Mouse (Mus musculus) thymus, postnatal 14 days (tissue): ENCODE results near the gene Ror2.

ENCODE experiments used
- DNase-seq: peaks from one replicate; pipeline ENCODE4 v3.0.0; 2021

The Ror2 gene

DNA sequence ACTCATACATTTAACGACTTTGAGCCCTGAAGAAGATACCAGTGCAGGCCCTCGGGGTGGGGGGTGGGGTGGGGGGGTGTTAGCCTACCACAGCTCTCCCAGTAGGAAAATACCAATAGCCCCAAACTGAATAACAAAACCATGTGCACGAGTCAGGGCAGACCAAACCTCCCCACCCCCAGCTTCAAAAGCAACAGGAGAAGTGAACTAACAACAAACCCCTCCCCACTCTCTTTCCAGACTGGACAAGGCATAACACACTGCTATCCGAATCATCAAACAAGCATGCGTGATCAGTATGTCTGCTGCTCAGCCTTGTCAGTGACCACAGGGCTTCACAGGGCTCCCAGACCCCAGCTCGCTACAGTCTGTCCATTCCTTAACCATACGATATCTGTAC lies 94.3 kb downstream of the Ror2 start:
- DNase-seq = no peak

DNA sequence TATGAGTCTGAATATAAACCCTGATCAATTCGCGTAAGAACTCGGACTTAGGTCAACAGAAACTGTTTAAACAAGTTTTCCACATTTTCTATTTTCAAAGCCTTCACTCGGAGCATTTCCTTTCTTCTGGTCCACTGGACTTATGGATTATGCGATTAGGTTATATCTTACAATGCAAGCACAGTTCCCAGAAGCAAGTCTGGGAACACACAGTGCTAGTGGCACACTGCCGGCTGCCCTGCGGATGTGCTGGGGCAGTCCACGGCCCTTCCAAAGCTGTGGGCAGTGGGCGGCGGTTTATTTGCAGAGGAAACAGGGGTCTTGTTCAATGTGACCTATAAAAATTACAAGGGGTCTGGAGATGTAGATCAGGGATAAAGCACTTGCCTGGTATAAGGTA lies 97.0 kb downstream of the Ror2 start:
- no peak for DNase-seq

- DNase-seq = no peak
Measured at GRCm38 (mm10) chr13:53184858-53185257, 101.1 kb downstream of the Ror2 start.

- DNase-seq = no peak
Measured at GRCm38 (mm10) chr13:53184149-53184548, 101.8 kb downstream of the Ror2 start.

DNA sequence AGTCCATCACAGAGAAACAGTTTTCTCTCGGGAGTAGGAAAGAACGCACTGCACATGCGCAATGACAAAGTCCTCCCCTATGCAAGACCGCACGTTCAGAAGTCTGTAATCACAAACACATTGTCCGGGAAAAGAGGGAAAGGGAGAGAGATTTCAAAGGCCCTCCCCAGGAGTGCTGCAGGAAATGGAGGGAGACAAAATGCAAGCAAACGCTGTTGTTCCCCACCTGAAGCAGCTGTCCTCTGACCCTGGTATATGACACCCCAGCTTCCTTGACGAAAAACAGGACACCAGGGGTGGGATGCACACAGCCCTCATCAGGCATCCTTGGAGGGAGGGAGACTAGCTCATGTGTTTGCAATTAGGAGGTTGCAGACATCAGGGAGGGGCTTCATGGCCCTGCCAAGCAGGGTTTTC lies 102.8 kb downstream of the Ror2 start:
- DNase-seq = no peak

DNA sequence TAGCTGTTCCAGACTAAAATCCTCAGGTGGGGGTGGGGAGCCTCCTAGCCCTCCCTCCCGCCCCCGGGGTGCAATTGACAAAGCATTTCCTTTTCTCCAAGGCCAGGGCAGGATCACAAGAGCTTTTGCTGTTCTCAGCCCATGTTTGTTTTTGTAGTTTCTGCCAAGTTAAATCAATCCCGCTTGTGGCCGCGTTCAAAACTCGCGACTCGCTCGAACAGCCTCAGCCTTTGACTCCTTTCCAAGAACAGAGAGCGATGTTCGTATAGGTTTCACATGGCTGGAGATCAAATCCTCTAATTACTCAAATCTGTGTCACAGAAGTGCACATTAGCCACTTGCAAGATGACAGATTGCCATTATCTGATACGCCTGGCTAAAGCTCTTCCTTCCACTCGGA lies 107.3 kb downstream of the Ror2 start:
- DNase-seq = no peak

GRCm38 (mm10) chr13:53178171-53178570 lies 107.8 kb downstream of the Ror2 start:
- DNase-seq = no peak

DNA sequence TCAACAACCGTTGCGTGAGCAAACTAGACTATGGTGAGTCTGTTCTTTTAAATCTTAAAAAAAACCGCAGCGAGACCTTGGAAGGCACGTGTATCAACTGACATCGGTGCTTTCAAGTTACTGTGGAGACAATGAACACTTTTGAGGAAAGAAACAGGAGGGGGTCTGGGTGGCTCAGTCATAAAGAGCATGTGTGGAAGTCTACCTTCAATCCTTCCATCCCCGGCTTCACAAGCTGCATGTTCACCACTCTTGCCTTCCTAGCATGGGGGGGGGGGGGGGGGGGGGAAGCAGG lies 108.6 kb downstream of the Ror2 start:
- no peak for DNase-seq

- no peak for DNase-seq
Measured at GRCm38 (mm10) chr13:53176695-53177423, 109.1 kb downstream of the Ror2 start.

GRCm38 (mm10) chr13:53175041-53175440 lies 110.9 kb downstream of the Ror2 start:
- DNase-seq = no peak

- no peak for DNase-seq
Measured at GRCm38 (mm10) chr13:53163671-53164070, 122.3 kb downstream of the Ror2 start.

- DNase-seq = no peak
Measured at GRCm38 (mm10) chr13:53163060-53163459, 122.9 kb downstream of the Ror2 start.

DNA sequence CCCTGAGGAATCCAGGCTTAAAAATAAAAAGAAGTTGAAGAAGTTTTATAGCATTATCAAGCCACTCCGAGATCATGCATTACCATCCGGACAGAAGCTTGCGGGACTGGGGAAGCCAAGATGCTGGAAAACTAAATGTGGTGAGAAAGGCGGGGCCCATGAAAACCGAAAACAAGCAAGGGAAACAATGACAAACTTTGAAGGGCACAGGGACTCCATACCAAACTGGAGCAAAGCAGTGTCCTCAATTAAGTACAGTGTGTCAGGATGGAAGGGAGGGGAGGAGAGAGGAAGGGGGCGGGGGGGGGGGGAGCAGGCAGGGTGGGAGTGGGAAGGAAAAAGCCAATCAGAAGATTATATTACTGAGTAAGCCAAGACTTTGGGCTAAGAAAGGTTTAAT lies 126.4 kb downstream of the Ror2 start:
- no peak for DNase-seq

DNA sequence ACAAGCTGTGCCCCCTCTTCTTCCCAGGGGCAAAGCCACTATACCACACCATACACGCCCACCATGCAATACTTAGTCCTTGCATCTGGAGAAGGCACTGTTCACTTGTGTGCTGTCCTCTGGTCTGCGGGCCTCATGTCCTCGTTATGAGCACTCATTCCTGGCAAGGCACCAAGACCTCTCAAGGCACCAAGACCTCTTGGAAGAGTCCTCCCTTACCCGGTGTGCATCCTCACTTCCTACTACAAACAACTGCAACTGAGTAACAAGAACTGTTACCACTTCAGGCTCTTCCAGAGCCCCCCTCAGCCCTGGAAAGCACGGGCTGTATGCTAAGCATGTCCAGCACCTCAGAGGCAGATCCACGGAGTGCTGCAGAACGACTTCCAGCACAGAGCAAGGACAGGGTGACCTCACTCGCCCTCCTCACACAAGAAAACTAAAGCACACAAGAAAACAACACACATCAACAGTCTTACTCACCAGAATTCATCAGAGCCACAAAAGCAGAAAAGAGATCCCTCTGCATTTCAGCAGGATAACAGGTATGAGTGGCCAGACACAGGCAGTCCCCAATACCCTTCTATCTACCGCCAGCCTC lies 127.4 kb downstream of the Ror2 start:
- no peak for DNase-seq

DNA sequence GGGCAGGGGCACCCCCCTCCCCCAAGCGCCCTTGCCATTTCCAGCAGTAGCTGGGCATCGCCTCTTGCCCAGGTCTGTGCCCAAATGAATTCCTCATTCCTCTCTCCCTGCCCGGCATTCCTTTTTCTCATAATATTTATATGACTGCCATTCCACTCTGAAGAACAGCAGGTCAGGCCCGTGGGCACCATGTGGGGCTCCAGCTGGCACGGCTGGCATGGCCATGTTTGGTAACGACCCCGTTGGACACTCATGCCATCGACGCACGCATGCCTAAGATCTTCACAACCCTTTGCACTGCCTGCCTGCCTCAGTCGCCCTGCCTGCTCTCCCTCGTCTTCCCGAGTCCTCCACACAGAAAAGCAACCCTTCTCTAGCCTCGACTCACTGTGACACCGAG lies 129.0 kb downstream of the Ror2 start:
- no peak for DNase-seq

DNA sequence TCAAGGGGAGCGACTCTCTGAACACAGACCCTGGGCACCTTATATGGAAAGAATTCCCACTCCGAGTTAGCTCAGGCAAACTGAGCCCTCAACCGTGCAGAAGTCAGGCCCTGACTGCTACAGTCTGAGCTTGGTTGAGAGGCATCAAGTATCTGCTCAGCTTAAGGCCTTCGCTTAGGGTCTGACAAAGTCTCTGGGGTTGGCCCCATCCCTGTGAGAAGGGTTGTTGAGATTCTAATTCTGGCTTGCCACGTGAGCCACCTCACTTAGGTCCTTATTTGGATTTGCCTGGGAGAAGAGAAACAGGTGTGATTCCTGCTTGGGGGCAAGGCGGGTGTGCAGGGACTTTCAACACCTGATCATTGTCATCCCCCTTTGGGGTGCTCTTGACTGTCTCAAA lies 129.6 kb downstream of the Ror2 start:
- no peak for DNase-seq

- no peak for DNase-seq
Measured at GRCm38 (mm10) chr13:53145511-53145910, 140.4 kb downstream of the Ror2 start.

- no peak for DNase-seq
Measured at GRCm38 (mm10) chr13:53143076-53143475, 142.8 kb downstream of the Ror2 start.

DNA sequence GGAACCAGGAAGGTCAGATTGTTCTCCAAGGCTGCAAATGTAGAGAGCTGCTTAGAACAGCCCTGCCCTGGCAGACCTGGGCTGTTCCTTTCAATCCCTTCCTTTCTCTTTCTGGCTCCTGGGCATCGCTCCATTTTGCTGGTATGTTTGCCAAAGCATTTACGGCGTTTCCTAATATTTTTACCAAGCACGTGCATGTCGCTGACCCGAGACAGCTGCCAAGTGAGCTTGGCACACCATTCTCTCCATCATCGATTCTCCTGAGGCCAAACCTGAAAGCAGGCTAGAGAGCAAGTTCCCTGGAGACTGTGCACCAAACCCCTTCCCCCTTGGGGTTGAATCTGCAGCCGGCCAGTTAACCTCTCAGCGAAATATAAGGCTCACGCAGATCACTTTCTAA lies 143.7 kb downstream of the Ror2 start:
- DNase-seq = no peak

DNA sequence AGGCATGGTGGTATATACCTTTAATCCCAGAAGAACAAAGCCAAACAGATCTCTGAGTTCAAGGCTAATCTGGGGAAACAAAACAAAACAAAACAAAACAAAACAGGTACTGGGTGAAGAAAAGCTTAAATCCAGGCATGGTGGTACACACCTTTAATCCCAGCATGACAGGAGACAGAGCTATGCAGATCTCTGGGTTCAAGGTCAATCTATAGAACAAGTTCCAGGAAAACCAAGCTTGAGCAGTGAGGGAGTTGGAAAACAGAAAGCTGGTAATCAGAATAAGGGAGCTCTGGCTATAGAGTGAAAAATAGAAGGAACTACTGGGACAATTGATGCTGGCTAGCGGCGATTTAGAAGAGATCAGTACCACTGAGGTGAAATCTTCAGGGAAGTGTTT lies 145.6 kb downstream of the Ror2 start:
- no peak for DNase-seq

DNA sequence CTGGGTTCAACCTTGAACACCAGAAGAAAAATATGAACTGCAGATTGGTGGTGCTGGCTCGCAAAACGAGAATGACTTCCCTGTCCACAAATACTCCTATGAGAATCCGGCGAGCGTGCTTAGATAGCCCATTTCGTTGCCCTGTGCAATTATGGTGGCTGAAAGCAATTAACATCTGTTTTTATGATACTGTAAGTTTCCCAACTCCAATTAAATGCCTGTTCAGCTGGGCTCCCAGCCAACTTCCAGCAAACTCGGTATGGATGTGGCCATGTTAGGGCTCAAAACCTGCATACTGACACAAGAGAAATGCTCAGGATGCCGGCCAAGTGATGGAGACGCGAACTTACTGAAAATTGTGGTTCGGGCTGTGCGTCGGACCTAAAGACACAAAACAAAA lies 155.4 kb downstream of the Ror2 start:
- no peak for DNase-seq

DNA sequence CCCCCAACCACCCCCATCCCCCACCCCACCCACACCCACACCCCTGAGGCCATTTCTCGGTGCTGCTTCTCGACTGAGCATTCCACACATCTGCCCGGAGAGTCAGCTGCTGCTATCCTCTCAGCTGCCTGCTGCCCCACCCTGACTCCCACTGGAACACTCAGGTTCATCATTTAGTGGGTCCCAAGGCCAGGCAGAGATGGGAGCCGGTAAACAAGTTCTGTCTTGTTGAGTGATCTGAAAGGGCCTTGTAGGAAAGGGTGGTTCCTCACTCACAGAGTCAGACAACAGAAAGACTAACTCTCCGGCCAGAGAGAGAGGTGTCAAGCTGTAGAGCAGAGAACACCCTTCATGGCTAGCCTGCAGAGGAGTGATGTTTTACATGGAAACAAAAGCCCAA lies 155.9 kb downstream of the Ror2 start:
- no peak for DNase-seq

DNA sequence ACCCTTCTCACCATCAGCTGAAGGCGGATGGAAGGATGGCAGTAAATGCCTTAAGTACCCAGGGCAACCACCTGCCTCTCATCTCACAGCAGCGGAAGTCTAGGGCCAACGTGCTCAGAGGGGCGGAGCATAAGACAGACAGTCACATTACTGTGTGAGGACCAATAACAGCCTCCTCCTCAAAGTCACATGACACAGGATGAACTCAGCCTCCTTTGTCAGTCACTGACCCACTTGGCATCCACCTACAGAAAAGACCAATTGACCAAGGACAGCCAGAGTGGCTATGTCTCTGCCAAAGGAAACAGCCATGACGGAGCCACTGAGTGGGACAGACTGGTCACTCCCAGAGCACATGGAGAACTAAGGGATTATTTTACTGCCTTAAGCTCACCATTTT lies 160.3 kb downstream of the Ror2 start:
- DNase-seq = no peak

DNA sequence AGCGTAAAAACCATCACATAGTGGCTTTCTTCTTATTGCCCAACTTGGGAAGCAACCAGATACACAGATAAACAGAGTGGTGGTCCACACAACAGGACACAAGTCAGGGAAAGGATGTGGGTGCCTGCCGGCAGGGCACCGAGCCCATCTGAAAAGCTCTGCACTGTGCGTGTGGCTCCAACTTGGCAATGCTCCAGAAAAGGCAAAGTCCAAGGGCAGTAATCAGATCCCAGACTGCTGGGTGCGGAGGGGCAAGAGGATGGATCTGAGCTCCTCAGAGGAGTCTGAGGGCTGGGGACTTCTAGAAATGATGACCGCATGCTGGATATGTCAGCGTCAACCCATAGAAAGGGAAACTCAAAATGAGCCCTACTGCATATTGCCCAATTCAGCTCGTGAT lies 163.8 kb downstream of the Ror2 start:
- no peak for DNase-seq

- DNase-seq = no peak
Measured at GRCm38 (mm10) chr13:53120906-53121305, 165.0 kb downstream of the Ror2 start.
